Mouse (Mus musculus) spleen, adult 2 months (tissue): Measurements from ENCODE around the gene Tmbim4. TPM values are rescaled to one million over a fixed set of nuclear protein-coding genes. Genes with fewer than 3 reads are reported as not detected.
A peak's percentile ranks its signal among the peaks of the same experiment; 100 is the strongest.

Experiments
- DNase-seq, 2 experiments: peaks; one replicate each; pipeline versions ENCODE4 v3.0.0 to v3.0.0-alpha.2; 2012 to 2021; ENCODE audit warnings: low spot score in 2 of 2, low read depth in 1 of 2
- H3K27ac ChIP-seq: fragments of 200-500 bp; 2 replicates; pipeline ENCODE4 v1.5.1; 2012; ENCODE audit warnings: low read length, inconsistent platforms; ENCODE audit not compliant: insufficient read depth
- H3K27me3 ChIP-seq: fragments of 200-500 bp; 2 replicates; pipeline ENCODE4 v1.6.1; 2012; ENCODE audit warnings: mild to moderate bottlenecking, moderate library complexity, low read length, inconsistent platforms; ENCODE audit not compliant: control insufficient read depth, insufficient read depth
- H3K36me3 ChIP-seq: fragments of 200-500 bp; 2 replicates; pipeline ENCODE4 v1.6.1; 2012; ENCODE audit warnings: mild to moderate bottlenecking, low read length, inconsistent platforms; ENCODE audit not compliant: control insufficient read depth, insufficient read depth
- H3K4me1 ChIP-seq: fragments of 200-500 bp; 2 replicates; pipeline ENCODE4 v1.6.1; 2011; ENCODE audit warnings: inconsistent platforms; ENCODE audit not compliant: control insufficient read depth, insufficient read depth, insufficient read length
- H3K4me3 ChIP-seq: fragments of 200-500 bp; 2 replicates; pipeline ENCODE4 v1.5.1; 2011; ENCODE audit warnings: mild to moderate bottlenecking, inconsistent platforms; ENCODE audit not compliant: insufficient read depth, insufficient read length; ENCODE audit errors: extremely low read depth
- CTCF ChIP-seq: fragments of 200-500 bp; IDR thresholded peaks from 2 replicates; pipeline ENCODE4 v1.5.1; 2011; ENCODE audit warnings: mild to moderate bottlenecking, inconsistent platforms; ENCODE audit not compliant: insufficient read depth, insufficient read length, insufficient replicate concordance; ENCODE audit errors: extremely low read depth
- POLR2A ChIP-seq: fragments of 200-500 bp; IDR thresholded peaks from 2 replicates; pipeline ENCODE4 v1.6.1; 2011; ENCODE audit warnings: low read depth, low read length, inconsistent platforms
- WGBS: fragments of 180-500 bp; shearing (Covaris S2); methylation state at CpG from one replicate; pipeline ENCODE4 v1.1.7; 2018; 5-methylcytosine and 5-hydroxymethylcytosine counted together
- polyA plus RNA-seq: library from polyadenylated mRNA; depleted of rRNA; stranded (reverse); fragments of >200 nt; gene quantifications from 2 replicates; pipeline ENCODE4 v1.2.3, GENCODE M21; 2012

The Tmbim4 gene
- polyA plus RNA-seq, 1 experiment: 110 TPM

DNA sequence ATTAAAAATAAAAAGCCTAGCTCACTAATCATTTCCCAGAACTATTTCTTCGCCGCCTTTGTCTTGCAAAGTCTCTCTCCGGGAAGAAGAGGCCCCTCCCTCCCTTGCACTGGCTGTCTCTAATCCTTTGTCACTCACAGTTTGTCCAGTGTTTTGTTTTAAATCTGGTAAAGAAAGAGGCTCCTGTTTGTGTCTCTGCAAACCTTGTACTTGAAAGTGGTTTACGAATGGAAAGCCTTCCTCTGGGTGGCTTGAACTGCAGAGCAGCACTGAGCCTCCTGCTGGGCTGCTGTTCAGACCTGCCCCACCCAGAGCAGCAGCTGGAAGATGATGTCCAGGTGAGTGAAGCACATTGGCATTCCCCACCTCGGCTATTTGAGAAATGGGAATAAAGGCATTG is 30.1 kb upstream of the Tmbim4 start:
- no peak for DNase-seq
- Histone ChIP-seq H3K27ac (no peak overlapping the region), H3K4me3 (no peak overlapping the region), H3K27me3 (no peaks in the 10 kb centered on the region), H3K4me1 (no peaks in the 10 kb centered on the region), H3K36me3 (peaks cover 14% of the 10 kb centered on the region)
- WGBS: 90% methylated on average over 5 of the region's 5 CpGs
- TF ChIP-seq CTCF (no peak), POLR2A (no peak)

- no peak overlapping the region for H3K27ac ChIP-seq
- H3K36me3 ChIP-seq: peaks cover 18% of the 10 kb centered on the region
- 94% methylated on average over 15 of the region's 15 CpGs for WGBS
- TF ChIP-seq CTCF (no peak), POLR2A (no peak)
- no peak for DNase-seq
- H3K27me3 ChIP-seq: no peaks in the 10 kb centered on the region
- no peaks in the 10 kb centered on the region for H3K4me1 ChIP-seq
- no peak overlapping the region for H3K4me3 ChIP-seq
Measured at GRCm38 (mm10) chr10:120174192-120174705, 27.1 kb upstream of the Tmbim4 start.

DNA sequence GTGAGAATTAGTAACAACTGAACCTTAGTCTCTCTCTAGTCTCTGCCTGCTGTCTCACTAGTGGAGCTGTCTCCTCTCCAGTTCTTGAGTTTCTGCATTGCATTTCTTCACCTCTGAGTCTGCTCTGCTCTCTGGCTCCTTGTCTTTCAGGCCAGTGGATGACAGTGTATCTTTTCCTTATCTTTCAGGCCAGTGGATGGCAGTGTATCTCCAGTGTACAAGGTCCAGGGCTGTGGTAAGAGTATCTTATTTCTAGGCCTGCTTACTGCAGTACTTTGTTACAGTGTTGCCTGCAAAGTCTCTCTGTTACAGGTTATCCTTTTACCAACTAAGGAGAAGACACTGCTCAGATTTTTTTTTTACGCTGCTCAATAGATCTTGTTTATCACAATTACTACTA is 18.5 kb upstream of the Tmbim4 start:
- TF ChIP-seq CTCF: peak; percentile 13; the same call in 1 of the 2 replicates
- no peak for TF ChIP-seq POLR2A
- 94% methylated on average over 1 of the region's 1 CpGs for WGBS

DNA sequence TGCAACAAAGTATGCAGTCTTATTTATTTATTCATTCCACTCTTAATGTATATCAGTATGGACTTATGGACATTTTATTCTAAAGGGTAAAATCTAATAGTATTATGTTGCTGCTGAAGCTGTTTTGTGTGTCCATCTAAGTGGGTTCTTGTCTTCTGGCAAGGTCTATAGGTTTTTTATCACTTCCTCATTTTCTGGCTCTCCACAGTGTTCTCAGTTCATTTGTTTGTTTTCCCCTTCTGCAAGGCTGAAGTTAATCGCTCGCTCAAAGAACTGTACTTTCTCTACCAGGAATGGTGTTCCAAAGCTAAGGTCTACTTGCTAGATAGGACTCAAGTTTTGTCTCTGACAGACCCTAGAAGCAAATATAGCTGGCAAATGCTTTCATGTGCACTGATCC is 18.0 kb upstream of the Tmbim4 start:
- WGBS: 14% methylated on average over 2 of the region's 2 CpGs

More for the DNA sequence above, 18.5 kb upstream of the Tmbim4 start:
- Histone ChIP-seq H3K27me3 (no peaks in the 10 kb centered on the region), H3K27ac (no peak overlapping the region), H3K4me1 (peaks cover 3% of the 10 kb centered on the region; the same call in 1 of the 2 replicates), H3K36me3 (no peaks in the 10 kb centered on the region; the same call in 1 of the 2 replicates), H3K4me3 (no peak overlapping the region)
- peak in 1 of 2 experiments; percentile 46 for DNase-seq

DNA sequence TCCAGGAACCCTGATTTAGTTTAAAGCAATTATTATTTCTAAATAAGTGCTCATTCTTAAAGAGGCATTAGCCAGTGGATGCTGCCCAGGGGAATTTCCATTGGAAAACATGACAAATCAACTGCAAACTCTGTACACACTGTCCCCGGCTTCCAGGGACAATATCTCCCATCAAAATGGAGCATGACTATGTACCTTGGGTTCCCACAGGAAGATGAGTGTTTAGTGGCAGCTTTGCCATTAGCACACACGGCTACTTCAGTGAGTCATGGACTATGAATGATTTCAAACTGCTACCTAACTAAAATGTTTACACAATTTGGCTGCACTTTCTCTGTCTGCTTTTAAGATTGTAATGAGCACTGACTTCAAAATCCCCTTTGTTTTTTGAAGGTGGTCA is 12.9 kb upstream of the Tmbim4 start:
- no peak overlapping the region for H3K4me3 ChIP-seq
- WGBS: 70% methylated on average over 2 of the region's 2 CpGs
- DNase-seq: no peak
- peaks cover 26% of the 10 kb centered on the region for H3K4me1 ChIP-seq
- no peaks in the 10 kb centered on the region for H3K27me3 ChIP-seq
- H3K27ac ChIP-seq: no peak overlapping the region
- H3K36me3 ChIP-seq: no peaks in the 10 kb centered on the region
- no peak for TF ChIP-seq CTCF
- TF ChIP-seq POLR2A: no peak

More for the DNA sequence above, 18.0 kb upstream of the Tmbim4 start:
- H3K27ac ChIP-seq: no peak overlapping the region; the same call in 1 of the 2 replicates
- no peaks in the 10 kb centered on the region for H3K27me3 ChIP-seq
- peaks cover 3% of the 10 kb centered on the region; the same call in 1 of the 2 replicates for H3K4me1 ChIP-seq
- DNase-seq: no peak
- no peak overlapping the region for H3K4me3 ChIP-seq
- no peak for TF ChIP-seq CTCF
- no peak for TF ChIP-seq POLR2A
- H3K36me3 ChIP-seq: no peaks in the 10 kb centered on the region; the same call in 1 of the 2 replicates

DNA sequence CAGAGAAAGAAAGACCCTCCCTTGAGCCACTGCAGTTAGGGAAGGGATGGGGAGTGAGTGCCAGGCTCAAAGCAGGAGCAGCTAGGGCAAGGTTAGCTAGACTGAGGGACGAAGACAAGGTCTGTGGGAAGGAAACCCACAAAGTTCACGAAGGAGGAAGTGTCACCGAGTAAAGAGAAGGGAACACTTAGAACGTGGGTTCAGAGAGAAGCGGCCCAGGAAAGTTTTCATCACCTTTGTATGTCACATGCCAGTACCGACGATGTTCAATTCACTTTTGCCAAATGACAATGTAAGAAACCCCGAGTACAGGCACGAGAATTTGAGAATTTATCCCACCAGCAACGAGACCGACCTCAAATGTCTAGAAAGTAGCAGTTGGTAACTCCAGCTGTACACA is 12.1 kb upstream of the Tmbim4 start:
- no peak for TF ChIP-seq POLR2A
- no peak for TF ChIP-seq CTCF
- 4% methylated on average over 11 of the region's 11 CpGs for WGBS

DNA sequence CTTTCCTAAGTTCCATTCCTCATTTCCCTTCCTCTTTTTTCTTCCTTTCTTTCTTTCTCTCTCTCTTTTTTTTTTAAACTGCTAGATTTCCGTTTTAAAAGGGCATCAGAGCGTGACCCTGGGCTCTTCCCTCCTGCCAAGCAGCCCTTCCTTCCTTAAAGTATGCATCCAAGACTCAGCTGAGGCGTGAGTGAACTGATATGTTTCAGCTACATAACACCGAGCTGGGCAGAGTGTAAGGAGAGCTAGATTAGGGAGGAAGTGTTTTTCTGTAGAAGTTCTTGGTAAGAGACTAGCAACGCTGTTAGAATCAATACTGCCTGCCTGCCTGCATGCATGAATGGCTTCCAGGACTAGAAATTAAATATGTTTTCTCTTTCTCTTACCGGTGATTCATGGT is 11.6 kb upstream of the Tmbim4 start:
- no peak for DNase-seq
- Histone ChIP-seq H3K4me1 (peaks cover 26% of the 10 kb centered on the region), H3K27me3 (no peaks in the 10 kb centered on the region), H3K4me3 (no peak overlapping the region; the same call in 1 of the 2 replicates), H3K36me3 (no peaks in the 10 kb centered on the region), H3K27ac (peak overlapping the region; percentile 15; the same call in 1 of the 2 replicates)
- WGBS: 6% methylated on average over 6 of the region's 6 CpGs
- TF ChIP-seq CTCF (no peak), POLR2A (no peak)

More for the DNA sequence above, 12.1 kb upstream of the Tmbim4 start:
- H3K4me1 ChIP-seq: peaks cover 27% of the 10 kb centered on the region
- H3K36me3 ChIP-seq: no peaks in the 10 kb centered on the region
- peak overlapping the region; percentile 67; the same call in 1 of the 2 replicates for H3K27ac ChIP-seq
- DNase-seq: peak in 1 of 2 experiments; percentile 27
- H3K4me3 ChIP-seq: no peak overlapping the region
- no peaks in the 10 kb centered on the region for H3K27me3 ChIP-seq
